Mouse (Mus musculus) neural tube, embryonic 15.5 days (tissue): ENCODE measurements around the gene Daglb. TPM values are rescaled to one million over a fixed set of nuclear protein-coding genes. Genes with fewer than 3 reads are reported as not detected.

Source experiments
- ATAC-seq: fragments of 200-750 bp; cut with Nextera tagmentation; 2 replicates; pipeline ENCODE4 v1.8.0; 2017; ENCODE audit warnings: mild to moderate bottlenecking, moderate TSS enrichment, moderate library complexity; ENCODE audit not compliant: low FRiP score
- H3K27ac ChIP-seq: fragments of 300-500 bp; sonication (generic); replicated peaks from 2 replicates; pipeline ENCODE4 v1.5.1; 2015; ENCODE audit warnings: mild to moderate bottlenecking, inconsistent platforms
- H3K27me3 ChIP-seq: fragments of 300-500 bp; sonication (generic); replicated peaks from 2 replicates; pipeline ENCODE4 v1.6.1; 2015; ENCODE audit warnings: inconsistent platforms
- H3K36me3 ChIP-seq: fragments of 300-500 bp; sonication (generic); 2 replicates; pipeline ENCODE4 v1.6.1; 2015; ENCODE audit warnings: inconsistent platforms
- H3K4me1 ChIP-seq: fragments of 300-500 bp; sonication (generic); 2 replicates; pipeline ENCODE4 v1.6.1; 2015; ENCODE audit warnings: inconsistent platforms
- H3K4me2 ChIP-seq: fragments of 300-500 bp; sonication (generic); 2 replicates; pipeline ENCODE4 v1.6.1; 2015; ENCODE audit warnings: inconsistent platforms, mild to moderate bottlenecking, moderate library complexity
- H3K4me3 ChIP-seq: fragments of 300-500 bp; sonication (generic); replicated peaks from 2 replicates; pipeline ENCODE4 v1.5.1; 2015; ENCODE audit warnings: mild to moderate bottlenecking, inconsistent platforms
- H3K9ac ChIP-seq: fragments of 300-500 bp; sonication (generic); replicated peaks from 2 replicates; pipeline ENCODE4 v1.6.1; 2015; ENCODE audit warnings: mild to moderate bottlenecking, inconsistent platforms
- H3K9me3 ChIP-seq: fragments of 300-500 bp; sonication (generic); replicated peaks from 2 replicates; pipeline ENCODE4 v1.6.1; 2016; ENCODE audit warnings: inconsistent platforms
- WGBS: fragments of 180-500 bp; shearing (Covaris S2); methylation state at CpG from one replicate; pipeline ENCODE4 v1.1.7; 2015; ENCODE audit warnings: mixed read lengths; 5-methylcytosine and 5-hydroxymethylcytosine counted together
- polyA plus RNA-seq: library from polyadenylated mRNA; unstranded; fragments of >200 nt; fragmentation: Nextera tagmentation; extraction: Ambion mirVana; gene quantifications from 2 replicates; pipeline ENCODE4 v1.2.1, GENCODE M21; 2015

Daglb gene
- polyA plus RNA-seq, 1 experiment from 2014 or later, result 21.9 TPM

- Histone ChIP-seq H3K4me1 (peaks cover 31% of the 10 kb centered on the region), H3K36me3 (no peaks in the 10 kb centered on the region), H3K4me3 (peak overlapping the region; percentile 99), H3K27me3 (no peaks in the 10 kb centered on the region), H3K9me3 (no peaks in the 10 kb centered on the region), H3K4me2 (peak overlapping the region; percentile 69), H3K27ac (no peak overlapping the region), H3K9ac (peak overlapping the region; percentile 97; the same call in 1 of the 2 replicates)
- WGBS, result 66% methylated on average over 7 of the region's 7 CpGs
- no peak for ATAC-seq
Observed at GRCm38 (mm10) chr5:143525454-143526225, 61.3 kb downstream of the Daglb start.

GRCm38 (mm10) chr5:143526698-143527331 lies 62.4 kb downstream of the Daglb start:
- Histone ChIP-seq H3K9ac (peak overlapping the region; percentile 97), H3K4me1 (peaks cover 31% of the 10 kb centered on the region), H3K27me3 (no peaks in the 10 kb centered on the region), H3K36me3 (no peaks in the 10 kb centered on the region), H3K4me2 (peak overlapping the region; percentile 69), H3K4me3 (peak overlapping the region; percentile 99), H3K27ac (peak overlapping the region; percentile 97), H3K9me3 (no peaks in the 10 kb centered on the region)
- 1% methylated on average over 28 of the region's 28 CpGs for WGBS
- ATAC-seq, result no peak

GRCm38 (mm10) chr5:143527486-143528307 lies 63.3 kb downstream of the Daglb start, which contains the start of gene Rac1:
Rac1 (minus strand) TSS chr5:143528036.
- Histone ChIP-seq H3K9me3 (no peaks in the 10 kb centered on the region), H3K9ac (peak within 1 kb of the TSS; percentile 97), H3K4me3 (peak within 1 kb of the TSS; percentile 99), H3K27ac (peak within 1 kb of the TSS; percentile 97), H3K4me2 (peak within 1 kb of the TSS; percentile 69), H3K36me3 (no peaks in the 10 kb centered on the region), H3K4me1 (peaks cover 31% of the 10 kb centered on the region), H3K27me3 (no peaks in the 10 kb centered on the region)
- WGBS, result under 1% methylated on average over 89 of the region's 105 CpGs
- peak; percentile 97 for ATAC-seq

- peak overlapping the region; percentile 99 for H3K4me3 ChIP-seq
- H3K9ac ChIP-seq, result peak overlapping the region; percentile 97
- no peaks in the 10 kb centered on the region for H3K9me3 ChIP-seq
- peak overlapping the region; percentile 97 for H3K27ac ChIP-seq
- H3K27me3 ChIP-seq, result no peaks in the 10 kb centered on the region
- no peaks in the 10 kb centered on the region for H3K36me3 ChIP-seq
- no peak; the same call in 1 of the 2 replicates for ATAC-seq
- 19% methylated on average over 7 of the region's 7 CpGs for WGBS
- peak overlapping the region; percentile 69 for H3K4me2 ChIP-seq
- H3K4me1 ChIP-seq, result peaks cover 31% of the 10 kb centered on the region
Observed at GRCm38 (mm10) chr5:143528308-143528683, 63.9 kb downstream of the Daglb start.

- H3K4me2 ChIP-seq, result no peak overlapping the region
- WGBS, result 64% methylated on average over 7 of the region's 7 CpGs
- no peaks in the 10 kb centered on the region for H3K27me3 ChIP-seq
- no peaks in the 10 kb centered on the region for H3K9me3 ChIP-seq
- ATAC-seq, result no peak
- no peaks in the 10 kb centered on the region for H3K36me3 ChIP-seq
- H3K4me3 ChIP-seq, result no peak overlapping the region
- no peak overlapping the region for H3K9ac ChIP-seq
- H3K4me1 ChIP-seq, result peaks cover 17% of the 10 kb centered on the region
- no peak overlapping the region for H3K27ac ChIP-seq
Observed at GRCm38 (mm10) chr5:143530715-143531114, 66.3 kb downstream of the Daglb start.

- no peak for ATAC-seq
- Histone ChIP-seq H3K36me3 (no peaks in the 10 kb centered on the region), H3K27ac (no peak overlapping the region), H3K4me3 (no peak overlapping the region), H3K9me3 (no peaks in the 10 kb centered on the region), H3K9ac (no peak overlapping the region), H3K27me3 (no peaks in the 10 kb centered on the region), H3K4me1 (no peaks in the 10 kb centered on the region), H3K4me2 (no peak overlapping the region)
- WGBS, result 87% methylated on average over 4 of the region's 4 CpGs
Observed at GRCm38 (mm10) chr5:143534922-143535321, 70.5 kb downstream of the Daglb start.

- Histone ChIP-seq H3K27ac (no peak overlapping the region), H3K9me3 (no peaks in the 10 kb centered on the region), H3K36me3 (no peaks in the 10 kb centered on the region), H3K4me1 (no peaks in the 10 kb centered on the region), H3K27me3 (no peaks in the 10 kb centered on the region), H3K4me3 (no peak overlapping the region), H3K4me2 (no peak overlapping the region), H3K9ac (no peak overlapping the region)
- no peak for ATAC-seq
- 47% methylated on average over 2 of the region's 2 CpGs for WGBS
Observed at GRCm38 (mm10) chr5:143537022-143537421, 72.6 kb downstream of the Daglb start.

GRCm38 (mm10) chr5:143539111-143539510 lies 74.7 kb downstream of the Daglb start:
- Histone ChIP-seq H3K4me3 (no peak overlapping the region), H3K4me2 (no peak overlapping the region), H3K9me3 (no peaks in the 10 kb centered on the region), H3K27ac (no peak overlapping the region), H3K27me3 (no peaks in the 10 kb centered on the region), H3K36me3 (no peaks in the 10 kb centered on the region), H3K4me1 (no peaks in the 10 kb centered on the region), H3K9ac (no peak overlapping the region)
- ATAC-seq, result no peak
- 90% methylated on average over 8 of the region's 8 CpGs for WGBS

- Histone ChIP-seq H3K27ac (no peak overlapping the region), H3K36me3 (0 out of 2 replicates have a peak, but pooled peaks cover 4% of the 10 kb centered on the region), H3K4me2 (no peak overlapping the region), H3K4me3 (no peak overlapping the region), H3K27me3 (no peaks in the 10 kb centered on the region), H3K4me1 (peaks cover 37% of the 10 kb centered on the region), H3K9ac (no peak overlapping the region), H3K9me3 (no peaks in the 10 kb centered on the region)
- no peak for ATAC-seq
- 10% methylated on average over 11 of the region's 11 CpGs for WGBS
Observed at GRCm38 (mm10) chr5:143547384-143547783, 83.0 kb downstream of the Daglb start.

- H3K9ac ChIP-seq, result no peak overlapping the region
- H3K36me3 ChIP-seq, result 0 out of 2 replicates have a peak, but pooled peaks cover 4% of the 10 kb centered on the region
- 0 out of 2 replicates have a peak overlapping the region, but pooled peaks have one; percentile 74 for H3K4me3 ChIP-seq
- 62% methylated on average over 10 of the region's 10 CpGs for WGBS
- H3K27ac ChIP-seq, result peak overlapping the region; percentile 28; the same call in 1 of the 2 replicates
- peaks cover 42% of the 10 kb centered on the region for H3K4me1 ChIP-seq
- no peaks in the 10 kb centered on the region for H3K9me3 ChIP-seq
- no peak for ATAC-seq
- H3K4me2 ChIP-seq, result peak overlapping the region; percentile 81
- H3K27me3 ChIP-seq, result no peaks in the 10 kb centered on the region
Observed at GRCm38 (mm10) chr5:143547866-143548265, 83.5 kb downstream of the Daglb start.

GRCm38 (mm10) chr5:143548401-143548846 lies 84.0 kb downstream of the Daglb start:
- Histone ChIP-seq H3K4me2 (peak overlapping the region; percentile 81), H3K9me3 (no peaks in the 10 kb centered on the region), H3K27ac (peak overlapping the region; percentile 83), H3K9ac (peak overlapping the region; percentile 82), H3K27me3 (no peaks in the 10 kb centered on the region), H3K36me3 (0 out of 2 replicates have a peak, but pooled peaks cover 4% of the 10 kb centered on the region), H3K4me1 (peaks cover 44% of the 10 kb centered on the region), H3K4me3 (peak overlapping the region; percentile 74)
- peak; percentile 94 for ATAC-seq
- WGBS, result under 1% methylated on average over 37 of the region's 37 CpGs
